Mouse (Mus musculus) monocyte, adult 2 months (primary cell): ENCODE data around the gene Gm14139.
"Not testable (repeated sequence)": the region's sequence is repeated elsewhere in the genome, so short reads cannot be mapped to it uniquely, and the experiment has no call there.

Experiments
- DNase-seq, 2 experiments: peaks; one replicate each; pipeline ENCODE4 v3.0.0; 2022; ENCODE audit warnings: low spot score in 2 of 2, low read depth in 1 of 2

The Gm14139 gene

GRCm38 (mm10) chr2:150181570-150181999, at the start of gene Gm14139:
Gene Gm14139 (plus strand): TSS chr2:150181755.
- DNase-seq = not testable (repeated sequence)

- DNase-seq = not testable (repeated sequence)
Measured at GRCm38 (mm10) chr2:150132002-150132401, 49.6 kb upstream of the Gm14139 start.

GRCm38 (mm10) chr2:150132773-150133172, 48.8 kb upstream of the Gm14139 start:
- DNase-seq = no peak

- peak; percentile 66 to 76 for DNase-seq
Measured at GRCm38 (mm10) chr2:150136435-150136897, 45.1 kb upstream of the Gm14139 start, which contains the start of gene Zfp120. Gene Zfp120 (minus strand): TSS chr2:150136708.

- no peak for DNase-seq
Measured at GRCm38 (mm10) chr2:150166703-150167102, 14.9 kb upstream of the Gm14139 start.

GRCm38 (mm10) chr2:150173833-150174232, 7.7 kb upstream of the Gm14139 start:
- DNase-seq = no peak

- not testable (repeated sequence) for DNase-seq
Measured at GRCm38 (mm10) chr2:150179579-150179978, 2.0 kb upstream of the Gm14139 start, which contains the start of gene Gm10770. Gene Gm10770 (minus strand): TSS chr2:150179679.

GRCm38 (mm10) chr2:150181046-150181445, 509 bp upstream of the Gm14139 start:
- not testable (repeated sequence) for DNase-seq

- DNase-seq = peak in 1 of 2 experiments; percentile 11
Measured at GRCm38 (mm10) chr2:150217600-150218362, 36.2 kb downstream of the Gm14139 start, which contains the start of gene Zfp937. Gene Zfp937 (plus strand): TSS chr2:150218073.

GRCm38 (mm10) chr2:150218363-150218725, 36.8 kb downstream of the Gm14139 start:
- DNase-seq = not testable (repeated sequence)

GRCm38 (mm10) chr2:150223263-150223662, 41.7 kb downstream of the Gm14139 start:
- not testable (repeated sequence) for DNase-seq
